Mouse (Mus musculus): ENCODE data around the gene Lsm2. TPM values are rescaled to one million over a fixed set of nuclear protein-coding genes. Genes with fewer than 3 reads are reported as not detected.
A peak's percentile ranks its signal among the peaks of the same experiment; 100 is the strongest.

Gene Lsm2
- polyA plus RNA-seq, 1 experiment, result 88.2 TPM

DNA sequence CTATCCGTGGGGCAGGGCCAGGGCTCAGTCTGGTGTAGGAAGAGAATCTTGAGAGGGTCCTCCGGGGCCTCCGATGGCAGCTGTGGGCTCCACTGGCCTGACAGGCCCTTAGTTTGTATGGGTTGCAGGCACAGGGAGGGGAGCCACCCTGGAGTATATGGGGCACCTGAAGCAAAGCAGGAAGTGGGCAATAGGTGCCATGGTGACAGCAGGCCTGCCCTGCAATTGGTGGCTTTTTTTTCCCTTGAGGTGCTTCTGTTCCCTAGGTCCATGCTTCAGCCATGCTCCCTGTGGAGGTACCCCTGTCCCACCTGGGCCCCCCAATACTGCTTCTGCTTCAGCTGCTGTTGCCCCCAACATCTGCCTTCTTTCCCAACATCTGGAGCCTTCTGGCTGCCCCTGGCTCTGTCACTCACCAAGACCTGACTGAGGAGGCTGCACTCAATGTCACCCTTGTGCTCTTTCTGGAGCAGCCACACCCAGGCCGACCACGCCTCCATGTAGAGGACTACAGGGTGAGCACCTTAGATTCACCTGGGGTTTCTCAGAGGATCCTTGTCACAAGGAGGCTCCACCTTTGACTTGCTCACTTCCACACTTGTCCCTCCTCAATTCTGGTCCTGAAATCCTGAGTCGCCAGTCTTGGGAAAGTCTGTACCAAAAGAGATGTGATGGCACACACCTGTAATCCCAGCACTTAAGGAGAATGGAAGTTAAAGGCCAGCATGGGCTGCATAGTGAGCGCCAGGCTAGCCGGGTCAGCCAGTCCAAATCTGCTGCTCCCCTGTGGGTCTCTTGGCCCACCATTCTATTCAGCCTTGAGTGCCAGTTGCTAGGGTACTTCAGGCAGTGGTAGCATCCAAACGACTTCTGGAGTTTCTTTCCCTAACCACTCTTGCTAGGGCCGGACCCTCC is 35.4 kb downstream of the Lsm2 start:
- 79% methylated on average over 10 of the region's 10 CpGs for WGBS
- H3K4me3 ChIP-seq (ENCODE audit: insufficient read depth, low read depth, low read length), result no peak overlapping the region
- TF ChIP-seq POLR2A (IDR thresholded peaks at IDR 0.05; ENCODE audit: low read depth, low read length), result no peak
- TF ChIP-seq CTCF (conservative IDR thresholded peaks at IDR 0.05; ENCODE audit: insufficient read depth, insufficient read length, low read depth, low read length), result no peak
- DNase-seq, result no peak
- no peaks in the 10 kb centered on the region for H3K36me3 ChIP-seq (ENCODE audit: control insufficient read depth, insufficient read depth, low read length)
- H3K27me3 ChIP-seq (replicated peaks; ENCODE audit: control insufficient read depth, insufficient read depth, low read length), result no peaks in the 10 kb centered on the region
- H3K27ac ChIP-seq (ENCODE audit: insufficient read depth, low read depth, low read length), result no peak overlapping the region
- no peaks in the 10 kb centered on the region for H3K4me1 ChIP-seq (ENCODE audit: control insufficient read depth, insufficient read depth, low read length)

DNA sequence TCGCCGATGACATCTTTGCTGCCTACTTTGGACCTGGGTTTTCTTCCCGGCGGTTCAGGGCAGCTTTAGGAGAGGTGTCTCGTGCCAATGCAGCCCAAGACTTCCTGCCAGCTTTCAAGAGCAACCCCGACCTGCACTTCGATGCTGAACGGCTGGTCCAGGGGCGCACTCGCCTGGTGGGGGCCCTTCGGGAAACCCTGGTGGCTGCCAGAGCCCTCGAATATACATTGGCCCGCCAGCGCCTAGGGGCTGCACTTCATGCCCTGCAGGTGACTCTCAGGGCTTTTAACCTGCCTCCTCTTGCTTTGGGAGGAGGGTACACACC is 36.0 kb downstream of the Lsm2 start:
- H3K36me3 ChIP-seq (ENCODE audit: control insufficient read depth, insufficient read depth, low read length), result no peaks in the 10 kb centered on the region
- H3K4me1 ChIP-seq (ENCODE audit: control insufficient read depth, insufficient read depth, low read length), result no peaks in the 10 kb centered on the region
- no peaks in the 10 kb centered on the region for H3K27me3 ChIP-seq (replicated peaks; ENCODE audit: control insufficient read depth, insufficient read depth, low read length)
- 76% methylated on average over 14 of the region's 14 CpGs for WGBS
- DNase-seq, result no peak
- H3K27ac ChIP-seq (ENCODE audit: insufficient read depth, low read depth, low read length), result no peak overlapping the region
- no peak overlapping the region for H3K4me3 ChIP-seq (ENCODE audit: insufficient read depth, low read depth, low read length)
- no peak for TF ChIP-seq CTCF (conservative IDR thresholded peaks at IDR 0.05; ENCODE audit: insufficient read depth, insufficient read length, low read depth, low read length)
- TF ChIP-seq POLR2A (IDR thresholded peaks at IDR 0.05; ENCODE audit: low read depth, low read length), result no peak

DNA sequence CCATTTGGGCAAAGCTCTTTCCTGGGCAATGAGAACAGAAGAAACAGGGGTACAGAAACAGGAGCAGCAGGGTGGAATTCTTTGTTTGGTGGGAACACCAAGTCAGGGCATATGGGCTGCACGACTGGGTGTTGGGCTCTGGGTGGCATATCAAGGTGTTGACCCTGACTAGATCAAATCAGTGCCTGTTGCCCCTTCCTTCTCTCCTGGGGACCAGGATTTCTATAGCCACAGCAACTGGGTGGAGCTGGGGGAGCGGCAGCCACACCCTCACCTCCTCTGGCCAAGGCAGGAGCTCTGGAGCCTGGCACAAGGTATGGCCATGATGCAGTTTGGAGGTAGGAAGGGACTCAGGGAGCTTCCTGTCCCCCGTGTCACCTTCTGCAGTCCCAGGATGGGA is 36.5 kb downstream of the Lsm2 start:
- no peak for TF ChIP-seq CTCF (conservative IDR thresholded peaks at IDR 0.05; ENCODE audit: insufficient read depth, insufficient read length, low read depth, low read length)
- TF ChIP-seq POLR2A (IDR thresholded peaks at IDR 0.05; ENCODE audit: low read depth, low read length), result no peak
- no peak for DNase-seq
- Histone ChIP-seq H3K36me3 (ENCODE audit: control insufficient read depth, insufficient read depth, low read length) (no peaks in the 10 kb centered on the region), H3K4me1 (ENCODE audit: control insufficient read depth, insufficient read depth, low read length) (no peaks in the 10 kb centered on the region), H3K27ac (ENCODE audit: insufficient read depth, low read depth, low read length) (no peak overlapping the region), H3K27me3 (replicated peaks; ENCODE audit: control insufficient read depth, insufficient read depth, low read length) (no peaks in the 10 kb centered on the region), H3K4me3 (ENCODE audit: insufficient read depth, low read depth, low read length) (no peak overlapping the region)
- WGBS, result 92% methylated on average over 3 of the region's 3 CpGs

DNA sequence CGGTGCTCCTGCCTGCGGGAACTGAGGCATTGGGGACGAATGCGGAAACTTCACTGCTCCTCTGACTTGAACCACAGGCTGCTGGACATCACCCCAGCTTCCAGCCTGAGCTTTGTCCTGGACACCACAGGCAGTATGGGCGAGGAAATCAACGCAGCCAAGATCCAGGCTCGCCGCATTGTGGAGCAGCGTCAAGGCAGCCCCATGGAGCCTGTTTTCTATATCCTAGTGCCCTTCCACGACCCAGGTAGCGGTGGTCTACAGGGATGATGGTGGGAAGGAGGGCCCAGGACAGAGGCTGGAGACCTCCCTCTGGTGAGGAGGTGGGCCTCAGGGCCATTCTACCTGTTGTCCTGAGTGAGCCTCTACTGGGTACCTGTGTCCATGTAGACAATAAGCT is 38.2 kb downstream of the Lsm2 start:
- Histone ChIP-seq H3K4me1 (ENCODE audit: control insufficient read depth, insufficient read depth, low read length) (no peaks in the 10 kb centered on the region), H3K36me3 (ENCODE audit: control insufficient read depth, insufficient read depth, low read length) (no peaks in the 10 kb centered on the region), H3K27ac (ENCODE audit: insufficient read depth, low read depth, low read length) (no peak overlapping the region), H3K27me3 (replicated peaks; ENCODE audit: control insufficient read depth, insufficient read depth, low read length) (no peaks in the 10 kb centered on the region), H3K4me3 (ENCODE audit: insufficient read depth, low read depth, low read length) (no peak overlapping the region)
- DNase-seq, result no peak
- TF ChIP-seq POLR2A (IDR thresholded peaks at IDR 0.05; ENCODE audit: low read depth, low read length) (no peak), CTCF (conservative IDR thresholded peaks at IDR 0.05; ENCODE audit: insufficient read depth, insufficient read length, low read depth, low read length) (no peak)
- WGBS, result 85% methylated on average over 11 of the region's 11 CpGs

DNA sequence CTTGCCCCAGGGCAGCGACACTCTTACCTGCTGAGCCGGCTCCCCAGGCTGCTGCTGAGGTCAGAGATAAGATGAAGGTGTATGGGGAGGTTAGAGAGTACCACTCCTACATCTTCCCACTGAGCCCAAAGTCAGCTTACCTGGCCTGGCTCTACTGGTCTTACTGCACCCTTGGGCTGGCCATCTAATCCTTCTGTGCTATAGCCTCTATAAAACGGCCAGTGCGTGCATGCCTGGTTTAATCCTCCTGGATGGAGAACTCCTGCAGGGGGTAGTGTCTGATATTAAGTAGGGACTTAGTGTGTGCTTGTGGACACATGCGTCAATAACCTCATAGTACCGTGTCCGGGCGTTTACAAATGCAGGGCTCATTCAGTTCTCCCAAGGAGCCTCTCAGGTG is 38.9 kb downstream of the Lsm2 start:
- WGBS, result 91% methylated on average over 8 of the region's 8 CpGs
- no peak overlapping the region for H3K4me3 ChIP-seq (ENCODE audit: insufficient read depth, low read depth, low read length)
- no peaks in the 10 kb centered on the region for H3K4me1 ChIP-seq (ENCODE audit: control insufficient read depth, insufficient read depth, low read length)
- no peaks in the 10 kb centered on the region for H3K27me3 ChIP-seq (replicated peaks; ENCODE audit: control insufficient read depth, insufficient read depth, low read length)
- no peaks in the 10 kb centered on the region for H3K36me3 ChIP-seq (ENCODE audit: control insufficient read depth, insufficient read depth, low read length)
- no peak overlapping the region for H3K27ac ChIP-seq (ENCODE audit: insufficient read depth, low read depth, low read length)
- no peak for DNase-seq
- TF ChIP-seq CTCF (conservative IDR thresholded peaks at IDR 0.05; ENCODE audit: insufficient read depth, insufficient read length, low read depth, low read length), result no peak
- TF ChIP-seq POLR2A (IDR thresholded peaks at IDR 0.05; ENCODE audit: low read depth, low read length), result no peak

DNA sequence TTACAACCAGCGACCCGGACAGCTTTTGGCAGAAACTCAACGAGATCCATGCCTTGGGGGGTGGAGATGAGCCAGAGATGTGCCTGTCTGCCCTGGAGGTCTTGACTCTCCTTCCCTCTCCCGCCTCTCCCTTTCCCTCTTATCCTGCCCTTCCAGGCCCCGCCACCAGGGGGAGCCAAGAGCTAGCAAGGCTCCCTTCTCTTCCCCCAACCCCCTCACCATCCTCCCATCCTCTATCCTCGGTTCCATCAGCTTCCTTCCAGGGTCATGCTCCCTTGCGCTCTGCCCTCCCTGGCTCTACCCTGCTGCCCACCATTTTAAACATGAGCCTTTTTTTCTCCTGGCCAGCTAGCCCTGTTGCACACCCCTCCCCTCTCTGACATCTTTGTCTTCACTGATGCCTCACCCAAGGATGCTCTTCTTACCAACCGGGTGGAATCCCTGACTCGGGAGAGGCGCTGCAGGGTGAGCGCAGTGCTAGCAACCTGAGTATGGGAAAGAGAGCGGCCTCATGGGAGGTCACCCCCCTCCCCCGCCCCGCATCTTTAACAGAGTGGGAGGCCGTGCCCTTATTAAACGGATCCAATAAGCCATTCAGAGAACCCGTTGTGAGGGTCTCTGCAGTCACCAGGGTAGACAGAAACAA is 39.6 kb downstream of the Lsm2 start:
- Histone ChIP-seq H3K36me3 (ENCODE audit: control insufficient read depth, insufficient read depth, low read length) (no peaks in the 10 kb centered on the region), H3K27ac (ENCODE audit: insufficient read depth, low read depth, low read length) (peak overlapping the region; percentile 86; the same call in 1 of the 2 replicates), H3K4me3 (ENCODE audit: insufficient read depth, low read depth, low read length) (no peak overlapping the region), H3K4me1 (ENCODE audit: control insufficient read depth, insufficient read depth, low read length) (no peaks in the 10 kb centered on the region), H3K27me3 (replicated peaks; ENCODE audit: control insufficient read depth, insufficient read depth, low read length) (no peaks in the 10 kb centered on the region)
- peak; percentile 87 for DNase-seq
- TF ChIP-seq CTCF (conservative IDR thresholded peaks at IDR 0.05; ENCODE audit: insufficient read depth, insufficient read length, low read depth, low read length) (peak; percentile 95), POLR2A (IDR thresholded peaks at IDR 0.05; ENCODE audit: low read depth, low read length) (no peak)
- WGBS, result 13% methylated on average over 17 of the region's 17 CpGs

DNA sequence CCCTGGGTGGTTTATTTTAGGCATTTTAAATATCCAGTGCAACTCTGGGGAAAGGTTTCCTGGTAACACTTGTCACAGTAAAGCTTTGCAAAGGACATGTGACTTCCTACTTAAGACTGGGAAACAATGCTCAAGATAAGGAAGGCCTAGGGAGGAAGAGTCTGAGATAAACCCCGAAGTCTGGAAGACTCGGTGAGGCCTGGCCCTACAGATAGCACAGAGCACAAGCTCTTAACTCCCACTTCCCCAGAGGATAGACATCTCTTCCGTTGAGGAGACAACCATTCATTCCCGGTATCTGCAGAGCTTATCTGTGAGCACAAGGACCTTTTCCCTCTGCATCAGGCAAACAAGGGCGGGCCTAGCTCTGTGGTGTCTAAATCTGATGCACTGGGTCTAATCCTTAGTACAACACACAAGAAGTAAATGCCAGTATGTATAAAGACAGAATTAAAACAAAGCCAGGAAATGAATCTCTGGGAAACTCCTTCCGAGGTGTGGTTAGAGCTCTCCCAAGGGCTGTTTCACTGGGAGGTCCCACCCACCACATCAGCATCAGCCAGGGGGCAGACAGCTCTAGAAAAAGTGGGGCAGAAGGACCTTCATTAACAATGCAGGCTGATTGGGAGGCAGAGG is 40.3 kb downstream of the Lsm2 start:
- Histone ChIP-seq H3K36me3 (ENCODE audit: control insufficient read depth, insufficient read depth, low read length) (no peaks in the 10 kb centered on the region), H3K4me1 (ENCODE audit: control insufficient read depth, insufficient read depth, low read length) (no peaks in the 10 kb centered on the region), H3K4me3 (ENCODE audit: insufficient read depth, low read depth, low read length) (no peak overlapping the region), H3K27me3 (replicated peaks; ENCODE audit: control insufficient read depth, insufficient read depth, low read length) (no peaks in the 10 kb centered on the region), H3K27ac (ENCODE audit: insufficient read depth, low read depth, low read length) (peak overlapping the region; percentile 86)
- TF ChIP-seq CTCF (conservative IDR thresholded peaks at IDR 0.05; ENCODE audit: insufficient read depth, insufficient read length, low read depth, low read length) (no peak), POLR2A (IDR thresholded peaks at IDR 0.05; ENCODE audit: low read depth, low read length) (no peak)
- 66% methylated on average over 6 of the region's 6 CpGs for WGBS
- DNase-seq, result peak; percentile 44

Measured in kidney, adult 2 months (tissue).